Mouse (Mus musculus) left cerebral cortex, postnatal 4 days (tissue): ENCODE results near the gene Slc38a8. TPM values are rescaled to one million over a fixed set of nuclear protein-coding genes. Genes with fewer than 3 reads are reported as not detected.

Source experiments
- DNase-seq: peaks from one replicate; pipeline ENCODE4 v3.0.0-alpha.2; 2022
- intact Hi-C: fragments of 180-260 bp; cut with DNase I; formaldehyde crosslinking; loops from one replicate; pipeline ENCODE4 v1.15.1; 2025
- total RNA-seq, 2 experiments: library from RNA; stranded (reverse); gene quantifications; 2 replicates each; pipeline ENCODE4 v1.2.3; 2021

Slc38a8 gene
- total RNA-seq, 2 experiments from 2014 or later = not detected

- intact Hi-C loops = no loop called here
- peak; percentile 30 for DNase-seq
Observed at GRCm38 (mm10) chr8:119496848-119497247, 4.7 kb downstream of the Slc38a8 start.

DNA sequence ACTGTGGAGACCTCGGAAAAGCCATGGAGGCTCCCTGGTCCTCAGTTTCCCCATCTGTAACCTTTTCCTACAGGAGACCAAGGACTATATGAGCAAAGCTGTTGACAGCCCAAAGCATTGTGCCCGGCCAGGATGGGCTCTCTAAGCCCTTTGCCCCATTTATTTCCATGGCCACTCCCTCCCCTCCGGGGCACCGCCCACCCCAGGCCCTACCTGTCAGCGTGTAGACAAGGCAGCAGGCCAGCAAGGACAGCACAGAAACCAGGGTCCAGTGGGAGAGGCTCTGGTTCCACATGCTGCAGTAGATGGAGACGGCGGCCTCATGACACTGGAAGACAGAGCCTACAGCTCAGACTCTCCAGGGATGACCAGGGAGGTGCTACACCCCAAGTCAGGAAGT is 14.4 kb downstream of the Slc38a8 start:
- no peak for DNase-seq
- intact Hi-C loops = no loop called here

GRCm38 (mm10) chr8:119484145-119484896 is 17.2 kb downstream of the Slc38a8 start:
- intact Hi-C loops = no loop called here

DNA sequence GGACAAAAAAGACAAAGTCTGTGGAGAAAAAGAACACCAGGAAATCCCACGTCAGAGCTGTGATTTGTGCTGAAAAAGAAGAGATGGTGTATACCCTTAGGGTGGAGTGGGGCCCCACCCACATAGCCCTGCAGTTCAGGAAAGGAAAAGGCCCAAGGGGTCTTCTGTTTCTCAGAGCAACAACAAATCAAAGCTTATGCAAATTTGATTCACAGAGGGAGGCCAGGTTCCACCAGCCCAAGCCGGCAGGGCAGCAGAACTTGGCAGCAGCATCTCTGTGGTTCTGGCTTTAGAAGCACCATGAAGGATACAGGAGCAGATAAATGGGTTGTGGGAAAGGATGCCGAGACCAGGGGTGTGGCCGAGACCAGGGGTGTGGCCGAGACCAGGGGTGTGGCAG is 22.8 kb downstream of the Slc38a8 start:
- no peak for DNase-seq
- intact Hi-C loops = no loop called here

More at GRCm38 (mm10) chr8:119484145-119484896, 17.2 kb downstream of the Slc38a8 start:
- DNase-seq = no peak

GRCm38 (mm10) chr8:119468091-119468490 is 33.4 kb downstream of the Slc38a8 start:
- intact Hi-C loops = no loop called here

DNA sequence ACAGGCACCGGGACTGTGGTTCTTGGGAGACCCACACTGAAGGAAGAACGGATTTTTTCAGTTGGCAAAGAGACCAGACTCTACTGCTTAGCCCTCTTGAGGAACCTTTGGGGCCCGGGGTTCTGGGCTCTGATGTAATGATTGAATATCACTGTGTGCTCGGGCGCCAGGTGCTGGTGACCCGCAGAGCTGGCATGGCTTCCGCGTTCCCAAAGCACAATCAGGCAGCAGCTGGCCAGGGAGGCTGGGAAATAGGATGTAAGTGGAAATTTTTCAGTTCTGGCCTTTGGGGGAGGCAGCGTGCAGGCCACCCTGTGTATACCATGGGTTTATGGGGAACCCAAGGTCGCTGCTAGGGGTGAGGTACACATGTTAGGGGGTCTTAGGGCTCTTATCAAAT is 34.7 kb downstream of the Slc38a8 start:
- DNase-seq = peak; percentile 44
- intact Hi-C loops = no loop called here

More at GRCm38 (mm10) chr8:119468091-119468490, 33.4 kb downstream of the Slc38a8 start:
- peak; percentile 40 for DNase-seq

DNA sequence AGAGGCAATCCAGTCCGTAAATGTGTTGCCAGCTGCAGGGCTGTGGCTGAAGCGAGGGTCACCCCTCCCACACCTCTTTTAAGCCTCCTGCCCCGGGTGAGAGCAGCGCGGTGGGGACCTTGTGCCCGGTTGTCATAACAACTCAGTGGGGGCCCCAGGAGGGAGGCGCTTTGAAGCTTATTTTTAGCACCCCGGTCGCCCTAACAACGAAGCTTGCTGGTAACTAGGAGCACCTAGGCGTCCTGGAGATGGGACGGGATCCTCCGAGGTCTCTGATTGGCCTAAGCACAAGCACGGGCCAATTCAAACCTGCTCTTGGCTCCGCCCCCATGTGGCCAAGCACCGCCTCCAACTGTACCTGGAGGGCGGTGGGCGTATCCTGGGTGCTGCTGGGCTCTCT is 35.4 kb downstream of the Slc38a8 start:
- peak; percentile 35 for DNase-seq

GRCm38 (mm10) chr8:119463709-119464108 is 37.8 kb downstream of the Slc38a8 start:
- no peak for DNase-seq
- intact Hi-C loops = no loop called here

More for the DNA sequence above, 35.4 kb downstream of the Slc38a8 start:
- intact Hi-C loops = no loop called here

- intact Hi-C loops = no loop called here
- DNase-seq = peak; percentile 60
Observed at GRCm38 (mm10) chr8:119461356-119461755, 40.1 kb downstream of the Slc38a8 start.

- intact Hi-C loops = no loop called here
- peak; percentile 55 for DNase-seq
Observed at GRCm38 (mm10) chr8:119459724-119460123, 41.8 kb downstream of the Slc38a8 start.

DNA sequence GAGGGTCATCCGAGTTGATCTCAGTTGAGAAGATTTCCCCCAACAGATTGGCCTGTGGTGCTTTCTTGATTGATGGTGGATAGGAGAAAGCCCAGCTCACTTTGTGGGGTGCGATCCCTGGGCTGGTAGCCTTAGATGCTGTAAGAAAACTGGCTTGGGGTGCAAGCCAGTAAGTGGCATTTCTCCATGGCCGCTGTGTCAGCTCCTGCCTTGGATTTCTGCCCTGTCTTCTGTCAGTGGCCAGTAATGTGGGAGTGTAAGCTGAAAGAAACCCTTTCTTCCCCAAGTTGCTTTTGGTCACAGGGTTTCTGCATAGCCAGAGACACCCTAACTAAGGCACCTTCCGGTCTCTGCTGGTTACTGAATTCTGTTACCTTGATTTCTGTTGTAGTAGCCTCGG is 45.5 kb downstream of the Slc38a8 start:
- DNase-seq = no peak
- intact Hi-C loops = no loop called here

DNA sequence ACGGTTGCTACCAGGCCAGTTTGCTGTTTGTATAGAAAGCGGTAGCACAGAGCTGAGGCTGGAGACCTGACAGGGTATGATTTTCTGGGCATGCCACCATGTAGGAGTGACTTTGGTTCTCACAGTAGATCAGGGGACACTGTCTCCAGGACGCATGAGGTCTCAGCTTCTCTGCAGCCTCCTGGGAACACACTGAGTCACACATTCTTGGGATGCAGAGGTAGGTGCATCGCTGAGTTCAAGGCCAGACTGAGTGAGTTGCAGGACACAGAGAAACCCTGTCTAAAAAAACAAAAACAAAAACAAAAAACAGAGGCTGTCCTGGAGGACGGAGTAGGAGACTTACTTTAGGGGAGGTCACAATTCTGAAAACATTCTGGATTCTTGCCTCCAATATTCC is 48.6 kb downstream of the Slc38a8 start:
- intact Hi-C loops = no loop called here
- no peak for DNase-seq

- intact Hi-C loops = no loop called here
- DNase-seq = no peak
Observed at GRCm38 (mm10) chr8:119451131-119451530, 50.4 kb downstream of the Slc38a8 start.

DNA sequence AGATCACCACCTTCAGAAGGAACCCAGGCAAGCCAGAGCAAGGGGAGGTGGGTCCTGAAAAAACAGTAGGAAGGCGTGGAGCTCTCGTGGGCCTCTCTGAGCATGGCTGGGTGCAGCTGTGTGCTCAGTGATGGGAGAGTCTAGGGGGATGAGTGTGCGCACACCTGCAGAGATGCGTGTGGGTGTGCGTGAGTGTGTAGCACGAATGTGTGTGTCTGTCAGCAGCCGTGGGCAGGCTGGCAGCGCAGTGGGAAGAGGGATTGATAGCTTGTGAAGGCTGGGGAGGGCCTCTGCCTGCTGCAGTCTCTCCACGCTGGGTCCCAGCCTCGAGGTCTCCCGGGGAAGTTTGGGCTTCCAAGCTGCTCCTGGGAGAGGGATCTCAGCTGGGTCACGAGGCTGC is 51.9 kb downstream of the Slc38a8 start:
- DNase-seq = no peak
- intact Hi-C loops = loop anchor here (5.0 to 10.0 kb wide), 3 partner anchors 53 to 155 kb away; partner anchors contain the start of genes Slc38a8 and Taf1c

GRCm38 (mm10) chr8:119447781-119448170 is 53.7 kb downstream of the Slc38a8 start:
- intact Hi-C loops = loop anchor here (5.0 to 10.0 kb wide), 3 partner anchors 55 to 157 kb away; partner anchors contain the start of genes Slc38a8 and Taf1c
- DNase-seq = no peak

GRCm38 (mm10) chr8:119446990-119447780 is 54.3 kb downstream of the Slc38a8 start:
- intact Hi-C loops = loop anchor here (5.0 to 10.0 kb wide), 3 partner anchors 55 to 158 kb away; partner anchors contain the start of genes Slc38a8 and Taf1c
- peak; percentile 34 for DNase-seq

GRCm38 (mm10) chr8:119446211-119446989 is 55.1 kb downstream of the Slc38a8 start, which contains the start of gene Necab2:
TSS of gene Necab2 (plus strand) at chr8:119446719.
- intact Hi-C loops = loop anchor here (5.0 to 10.0 kb wide), 3 partner anchors 56 to 158 kb away; partner anchors contain the start of genes Slc38a8 and Taf1c
- DNase-seq = peak; percentile 95

DNA sequence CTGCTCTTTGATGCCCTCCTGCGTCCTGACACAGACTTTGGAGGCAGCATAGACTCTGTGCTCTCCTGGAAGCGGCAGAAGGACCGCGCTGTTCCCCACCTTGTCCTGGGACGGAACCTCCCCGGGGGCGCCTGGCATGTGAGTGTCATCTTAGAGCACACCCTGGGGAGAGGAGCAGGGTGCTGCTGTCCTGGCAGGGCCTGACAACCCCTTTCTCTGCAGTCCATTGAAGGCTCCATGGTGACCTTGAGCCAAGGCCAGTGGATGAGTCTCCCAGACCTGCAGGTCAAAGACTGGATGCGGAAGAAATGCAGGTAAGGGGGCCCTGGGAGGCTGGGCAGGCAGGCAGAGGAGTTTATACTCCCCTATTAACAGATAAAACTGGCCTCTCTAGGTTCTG is 58.5 kb downstream of the Slc38a8 start:
- intact Hi-C loops = loop anchor here (5.0 to 10.0 kb wide), 2 partner anchors 162 to 234 kb away; partner anchors contain the start of gene Taf1c
- DNase-seq = no peak

GRCm38 (mm10) chr8:119442013-119442412 is 59.5 kb downstream of the Slc38a8 start:
- intact Hi-C loops = loop anchor here (5.0 to 10.0 kb wide), 2 partner anchors 163 to 235 kb away; partner anchors contain the start of gene Taf1c
- DNase-seq = no peak

DNA sequence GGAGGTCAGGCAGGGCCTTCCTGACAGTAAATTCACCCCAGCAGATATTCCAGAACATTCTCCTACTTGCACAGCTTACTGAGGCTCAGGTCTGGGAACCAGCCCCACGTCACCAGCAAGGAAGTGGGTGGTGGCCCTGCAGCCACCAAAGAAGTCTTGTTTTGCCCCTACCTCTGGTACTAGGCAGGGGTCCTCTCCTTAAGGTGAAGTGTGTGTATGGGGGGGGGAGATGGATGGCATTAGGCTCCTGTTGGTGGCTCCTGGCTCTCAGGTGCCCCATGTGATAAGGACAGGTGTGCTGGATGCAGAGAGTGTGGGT is 60.6 kb downstream of the Slc38a8 start:
- DNase-seq = no peak
- intact Hi-C loops = loop anchor here (5.0 to 10.0 kb wide), 2 partner anchors 164 to 236 kb away; partner anchors contain the start of gene Taf1c
